Comparison of ENCODE assay signal across 25 mouse cellular contexts in genomic region chr4:105791944-105792343, GRCm38 (mm10). TPM values are rescaled to one million over a fixed set of nuclear protein-coding genes. Genes with fewer than 3 reads are reported as not detected.
DNase-seq lines count a peak whose midpoint lies in the region; ATAC-seq and TF ChIP-seq lines count a peak whose summit lies in the region.
"Had no signal": no experiment of that assay in that cellular context is flagged by ENCODE, and none has a peak within 500 bp of the region (broad histone marks: within the 10 kb centered on the region; RNA-seq: fewer than 3 reads in every experiment).

No protein-coding gene starts in this region.

- no peak overlapping the region for H3K27ac ChIP-seq in hindbrain, embryonic 10.5 days
- H3K27ac ChIP-seq in hindbrain, embryonic 12.5 days = no peak overlapping the region
- H3K27ac ChIP-seq in embryonic facial prominence, embryonic 11.5 days (replicated peaks; ENCODE audit: low read depth, low read length) = no peak overlapping the region
- H3K27ac ChIP-seq in limb, embryonic 14.5 days (replicated peaks; ENCODE audit: low read depth, low read length) = no peak overlapping the region
- H3K27ac ChIP-seq: forebrain, embryonic 12.5 days; heart, embryonic 10.5 days; hindbrain, embryonic 15.5 days had no signal

- TF ChIP-seq POLR2A in limb, embryonic 14.5 days (IDR thresholded peaks at IDR 0.05; ENCODE audit: borderline replicate concordance, extremely low read depth, insufficient read depth, insufficient read length) = no peak

- no peak for ATAC-seq in hindbrain, embryonic 12.5 days (ENCODE audit: low FRiP score)
- ATAC-seq in embryonic facial prominence, embryonic 11.5 days (replicated peaks; ENCODE audit: insufficient number of reproducible peaks, low FRiP score, low TSS enrichment, low read depth) = no peak
- peak; percentile 71 for ATAC-seq in limb, embryonic 14.5 days (ENCODE audit: low FRiP score, low read depth)
- ATAC-seq in megakaryocyte progenitor cell, adult 5-6 weeks (replicated peaks; ENCODE audit: poor library complexity) = no peak
- ATAC-seq: forebrain, embryonic 16.5 days; intestine, embryonic 16.5 days had no signal

- WGBS in hindbrain, embryonic 10.5 days = 65% methylated on average over 7 of the region's 7 CpGs
- WGBS in hindbrain, embryonic 12.5 days = 60% methylated on average over 7 of the region's 7 CpGs
- 33% methylated on average over 7 of the region's 7 CpGs for WGBS in embryonic facial prominence, embryonic 11.5 days
- 18% methylated on average over 7 of the region's 7 CpGs for WGBS in limb, embryonic 14.5 days

- H3K36me3 ChIP-seq in hindbrain, embryonic 10.5 days = no peaks in the 10 kb centered on the region
- H3K36me3 ChIP-seq in hindbrain, embryonic 12.5 days = no peaks in the 10 kb centered on the region
- H3K36me3 ChIP-seq in embryonic facial prominence, embryonic 11.5 days (replicated peaks; ENCODE audit: control insufficient read depth, insufficient read depth, low read depth, low read length) = no peaks in the 10 kb centered on the region
- H3K36me3 ChIP-seq in limb, embryonic 14.5 days (ENCODE audit: control insufficient read depth, insufficient read depth, low read length) = no peaks in the 10 kb centered on the region
- H3K36me3 ChIP-seq: forebrain, embryonic 12.5 days; heart, embryonic 10.5 days; hindbrain, embryonic 15.5 days had no signal

- no peaks in the 10 kb centered on the region for H3K9me3 ChIP-seq in hindbrain, embryonic 10.5 days
- no peaks in the 10 kb centered on the region for H3K9me3 ChIP-seq in hindbrain, embryonic 12.5 days (replicated peaks)
- H3K9me3 ChIP-seq in embryonic facial prominence, embryonic 11.5 days (replicated peaks; ENCODE audit: control insufficient read depth, low read length) = no peaks in the 10 kb centered on the region
- no peaks in the 10 kb centered on the region for H3K9me3 ChIP-seq in limb, embryonic 14.5 days (ENCODE audit: control insufficient read depth, low read length)
- H3K9me3 ChIP-seq: forebrain, embryonic 12.5 days; heart, embryonic 10.5 days; hindbrain, embryonic 15.5 days had no signal

- no peaks in the 10 kb centered on the region for H3K4me1 ChIP-seq in hindbrain, embryonic 10.5 days (replicated peaks)
- no peaks in the 10 kb centered on the region for H3K4me1 ChIP-seq in hindbrain, embryonic 12.5 days
- H3K4me1 ChIP-seq in embryonic facial prominence, embryonic 11.5 days (ENCODE audit: control insufficient read depth, insufficient read depth, low read length) = no peaks in the 10 kb centered on the region
- peaks cover 18% of the 10 kb centered on the region for H3K4me1 ChIP-seq in limb, embryonic 14.5 days (ENCODE audit: control insufficient read depth, insufficient read depth, low read length)
- H3K4me1 ChIP-seq: forebrain, embryonic 12.5 days; heart, embryonic 10.5 days; hindbrain, embryonic 15.5 days had no signal

- H3K27me3 ChIP-seq in hindbrain, embryonic 10.5 days (ENCODE audit: insufficient read depth, poor library complexity, severe bottlenecking) = no peaks in the 10 kb centered on the region
- H3K27me3 ChIP-seq in hindbrain, embryonic 12.5 days = no peaks in the 10 kb centered on the region
- H3K27me3 ChIP-seq in embryonic facial prominence, embryonic 11.5 days (ENCODE audit: control insufficient read depth, insufficient read depth, low read length) = no peaks in the 10 kb centered on the region
- no peaks in the 10 kb centered on the region for H3K27me3 ChIP-seq in limb, embryonic 14.5 days (ENCODE audit: control insufficient read depth, insufficient read depth, low read length)
- H3K27me3 ChIP-seq: forebrain, embryonic 12.5 days; hindbrain, embryonic 15.5 days had no signal

- no peak overlapping the region for H3K4me3 ChIP-seq in hindbrain, embryonic 10.5 days
- no peak overlapping the region for H3K4me3 ChIP-seq in hindbrain, embryonic 12.5 days
- H3K4me3 ChIP-seq in embryonic facial prominence, embryonic 11.5 days (ENCODE audit: low read depth, low read length) = no peak overlapping the region
- H3K4me3 ChIP-seq in limb, embryonic 14.5 days (replicated peaks; ENCODE audit: low read length) = no peak overlapping the region
- H3K4me3 ChIP-seq: forebrain, embryonic 12.5 days; heart, embryonic 10.5 days; hindbrain, embryonic 15.5 days had no signal

- DNase-seq in hindbrain, embryonic 10.5 days (ENCODE audit: low spot score) = peak; percentile 6
- DNase-seq in embryonic facial prominence, embryonic 11.5 days (ENCODE audit: low spot score) = peak; percentile 81
- peak; percentile 65 for DNase-seq in limb, embryonic 14.5 days (ENCODE audit: low spot score)
- DNase-seq in adrenal gland, postnatal 4 days (ENCODE audit: low spot score in 2 of 2) = no peak
- no peak for DNase-seq in frontal cortex, postnatal 36 days (ENCODE audit: low spot score in 2 of 2)
- DNase-seq: adrenal gland, postnatal 10 days; cerebellum, adult 11-12 months; cerebellum, adult 9-10 months; cerebellum, postnatal 25 days; heart, adult 18-20 months; heart, postnatal 10 days had no signal

- H3K9ac ChIP-seq in hindbrain, embryonic 12.5 days = no peak overlapping the region
- H3K9ac ChIP-seq in embryonic facial prominence, embryonic 11.5 days (replicated peaks; ENCODE audit: low read length) = no peak overlapping the region
- H3K9ac ChIP-seq in limb, embryonic 14.5 days (ENCODE audit: low read depth, low read length, severe bottlenecking) = no peak overlapping the region
- H3K9ac ChIP-seq: forebrain, embryonic 12.5 days; hindbrain, embryonic 15.5 days had no signal

- no peak overlapping the region for H3K4me2 ChIP-seq in hindbrain, embryonic 12.5 days (replicated peaks)
- no peak overlapping the region for H3K4me2 ChIP-seq in embryonic facial prominence, embryonic 11.5 days (ENCODE audit: low read depth, low read length)
- no peak overlapping the region for H3K4me2 ChIP-seq in limb, embryonic 14.5 days (replicated peaks; ENCODE audit: low read depth, low read length, severe bottlenecking)
- H3K4me2 ChIP-seq: forebrain, embryonic 12.5 days; hindbrain, embryonic 15.5 days had no signal

RNA-seq across cellular contexts. Expression of gene Gm12728, which starts 2.3 kb away (rescaled TPM):
- 0.39 TPM in 1 of 2 replicates, not detected in the other for polyA plus RNA-seq in hindbrain, embryonic 10.5 days (2016; fragmentation: Nextera tagmentation; extraction: Ambion mirVana)
- not detected in 2 replicates for polyA plus RNA-seq in hindbrain, embryonic 12.5 days (2016; fragmentation: Nextera tagmentation; extraction: Ambion mirVana)
- polyA plus RNA-seq in embryonic facial prominence, embryonic 11.5 days (2014; fragmentation: Nextera tagmentation; extraction: Ambion mirVana) = not detected in 2 replicates
- polyA plus RNA-seq in limb, embryonic 14.5 days (2012; rRNA removed) = not detected in 2 replicates
- 0.66 TPM in 1 of 2 replicates, not detected in the other for polyA plus RNA-seq in limb, embryonic 14.5 days (2014; fragmentation: Nextera tagmentation; extraction: Ambion mirVana)
- total RNA-seq in adrenal gland, postnatal 4 days (2021) = not detected
- not detected in 2 replicates for total RNA-seq in megakaryocyte progenitor cell, adult 5-6 weeks (2015)
- total RNA-seq in megakaryocyte progenitor cell, adult 5-6 weeks (2017) = not detected in 2 replicates
- total RNA-seq: adrenal gland, postnatal 10 days; gastrocnemius, adult 8-10 months; gastrocnemius, postnatal 4 days; heart, adult 18-20 months; heart, postnatal 10 days; hematopoietic stem cell, adult 5-6 weeks; MEL had no signal
- polyA plus RNA-seq: C2C12; cortical plate, adult 2 months; forebrain, embryonic 16.5 days; heart, embryonic 10.5 days; heart, embryonic 14.5 days; hindbrain, embryonic 15.5 days; intestine, embryonic 16.5 days had no signal

Comparison
In these comparisons a context has a peak if more than half of its experiments do, and no peak if none do; other contexts are left out.
1. DNase-seq: peak in hindbrain, embryonic 10.5 days (single experiment), embryonic facial prominence, embryonic 11.5 days (single experiment) and limb, embryonic 14.5 days (single experiment); none in adrenal gland, postnatal 4 days (0 of 2) and frontal cortex, postnatal 36 days (0 of 2).